ENCODE assay signal across 14 mouse cellular contexts in the genomic region with DNA sequence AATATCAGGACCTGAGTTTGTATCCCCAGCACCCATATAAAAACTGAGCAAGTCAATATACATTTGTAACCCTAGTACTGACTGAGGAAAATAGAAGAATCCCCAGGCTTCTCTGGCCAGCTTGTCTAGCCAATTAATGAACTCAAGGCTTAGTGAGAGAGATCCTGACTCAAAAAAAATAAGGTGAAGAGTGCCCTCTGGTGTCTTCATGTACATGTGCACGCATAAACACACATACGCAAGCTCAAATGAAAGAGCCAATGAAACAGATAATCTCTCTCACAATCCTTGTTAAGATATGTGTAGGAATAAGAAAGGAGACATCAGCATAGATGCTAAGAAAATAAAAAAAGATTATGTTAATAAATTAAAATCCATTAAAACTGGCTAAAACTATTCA. TPM values are rescaled to one million over a fixed set of nuclear protein-coding genes. Genes with fewer than 3 reads are reported as not detected.
A peak's percentile ranks its signal among the peaks of the same experiment; 100 is the strongest.
DNase-seq lines count a peak whose midpoint lies in the region; ATAC-seq and TF ChIP-seq lines count a peak whose summit lies in the region.
"Had no signal": no experiment of that assay in that cellular context is flagged by ENCODE, and none has a peak within 500 bp of the region (broad histone marks: within the 10 kb centered on the region; RNA-seq: fewer than 3 reads in every experiment).

No protein-coding gene starts in this region.

- 87% methylated on average over 2 of the region's 2 CpGs for WGBS in hindbrain, postnatal 0 days
- WGBS in hindbrain, embryonic 10.5 days, result 74% methylated on average over 2 of the region's 2 CpGs
- WGBS in midbrain, embryonic 14.5 days, result 76% methylated on average over 2 of the region's 2 CpGs
- 76% methylated on average over 2 of the region's 2 CpGs for WGBS in midbrain, embryonic 15.5 days

- no peaks in the 10 kb centered on the region for H3K9me3 ChIP-seq in hindbrain, postnatal 0 days (ENCODE audit: low read length)
- H3K9me3 ChIP-seq in hindbrain, embryonic 10.5 days, result no peaks in the 10 kb centered on the region
- H3K9me3 ChIP-seq in midbrain, embryonic 14.5 days (ENCODE audit: control insufficient read depth, low read length), result no peaks in the 10 kb centered on the region
- no peaks in the 10 kb centered on the region for H3K9me3 ChIP-seq in midbrain, embryonic 15.5 days
- H3K9me3 ChIP-seq: neural tube, embryonic 12.5 days had no signal

- DNase-seq in hindbrain, postnatal 0 days (ENCODE audit: low spot score), result peak; percentile 54
- DNase-seq in hindbrain, embryonic 10.5 days (ENCODE audit: low spot score), result no peak
- DNase-seq in midbrain, embryonic 14.5 days, result peak; percentile 45
- DNase-seq in adipocyte (ENCODE audit: low spot score), result peak; percentile 15
- DNase-seq in retina, postnatal 7 days (ENCODE audit: low read depth, low spot score), result peak; percentile 6
- DNase-seq in gastrocnemius, postnatal 14 days, result no peak
- DNase-seq in adrenal gland, postnatal 25 days, result no peak
- DNase-seq: kidney, adult 11 months had no signal

- H3K27ac ChIP-seq in hindbrain, postnatal 0 days, result no peak overlapping the region
- no peak overlapping the region for H3K27ac ChIP-seq in hindbrain, embryonic 10.5 days
- no peak overlapping the region for H3K27ac ChIP-seq in midbrain, embryonic 14.5 days (replicated peaks; ENCODE audit: low read depth, low read length)
- no peak overlapping the region for H3K27ac ChIP-seq in midbrain, embryonic 15.5 days
- H3K27ac ChIP-seq: macrophage; neural tube, embryonic 12.5 days had no signal

- no peak for ATAC-seq in hindbrain, postnatal 0 days
- ATAC-seq in midbrain, embryonic 14.5 days (ENCODE audit: low FRiP score, low TSS enrichment), result no peak
- ATAC-seq in midbrain, embryonic 15.5 days (replicated peaks), result no peak

- H3K4me3 ChIP-seq in hindbrain, postnatal 0 days (ENCODE audit: low read length), result no peak overlapping the region
- no peak overlapping the region for H3K4me3 ChIP-seq in hindbrain, embryonic 10.5 days
- H3K4me3 ChIP-seq in midbrain, embryonic 14.5 days (replicated peaks; ENCODE audit: low read depth, low read length), result no peak overlapping the region
- H3K4me3 ChIP-seq in midbrain, embryonic 15.5 days, result no peak overlapping the region
- H3K4me3 ChIP-seq: neural tube, embryonic 12.5 days had no signal

- H3K4me1 ChIP-seq in hindbrain, postnatal 0 days (ENCODE audit: insufficient read depth, low read length), result no peaks in the 10 kb centered on the region
- no peaks in the 10 kb centered on the region for H3K4me1 ChIP-seq in hindbrain, embryonic 10.5 days (replicated peaks)
- no peaks in the 10 kb centered on the region for H3K4me1 ChIP-seq in midbrain, embryonic 14.5 days (ENCODE audit: control insufficient read depth, insufficient read depth, low read length)
- H3K4me1 ChIP-seq in midbrain, embryonic 15.5 days, result no peaks in the 10 kb centered on the region
- H3K4me1 ChIP-seq: neural tube, embryonic 12.5 days had no signal

- no peaks in the 10 kb centered on the region for H3K36me3 ChIP-seq in hindbrain, postnatal 0 days (ENCODE audit: insufficient read depth, low read length)
- no peaks in the 10 kb centered on the region for H3K36me3 ChIP-seq in hindbrain, embryonic 10.5 days
- H3K36me3 ChIP-seq in midbrain, embryonic 14.5 days (ENCODE audit: control insufficient read depth, insufficient read depth, low read length), result no peaks in the 10 kb centered on the region
- no peaks in the 10 kb centered on the region for H3K36me3 ChIP-seq in midbrain, embryonic 15.5 days (replicated peaks)
- H3K36me3 ChIP-seq: neural tube, embryonic 12.5 days had no signal

- H3K9ac ChIP-seq in hindbrain, postnatal 0 days (replicated peaks; ENCODE audit: low read length), result no peak overlapping the region
- H3K9ac ChIP-seq in midbrain, embryonic 14.5 days (replicated peaks; ENCODE audit: low read length), result no peak overlapping the region
- H3K9ac ChIP-seq in midbrain, embryonic 15.5 days, result no peak overlapping the region
- H3K9ac ChIP-seq: neural tube, embryonic 12.5 days had no signal

- intact Hi-C loops in gastrocnemius, postnatal 14 days (cut with DNase I; ENCODE audit: low total_unique reads), result loop anchor here (10.0 kb wide), 1 partner anchor 115 kb away; no protein-coding TSS in a partner anchor

- no peaks in the 10 kb centered on the region for H3K27me3 ChIP-seq in hindbrain, postnatal 0 days (ENCODE audit: insufficient read depth, low read length)
- peaks cover 11% of the 10 kb centered on the region; the same call in 1 of the 2 replicates for H3K27me3 ChIP-seq in hindbrain, embryonic 10.5 days (ENCODE audit: insufficient read depth, poor library complexity, severe bottlenecking)
- H3K27me3 ChIP-seq in midbrain, embryonic 14.5 days (ENCODE audit: control insufficient read depth, insufficient read depth, low read length), result no peaks in the 10 kb centered on the region
- H3K27me3 ChIP-seq in midbrain, embryonic 15.5 days (replicated peaks), result no peaks in the 10 kb centered on the region
- H3K27me3 ChIP-seq: neural tube, embryonic 12.5 days had no signal

- H3K4me2 ChIP-seq in hindbrain, postnatal 0 days (ENCODE audit: low read depth, low read length), result no peak overlapping the region
- H3K4me2 ChIP-seq in midbrain, embryonic 14.5 days (ENCODE audit: low read length), result no peak overlapping the region
- H3K4me2 ChIP-seq in midbrain, embryonic 15.5 days, result no peak overlapping the region
- H3K4me2 ChIP-seq: neural tube, embryonic 12.5 days had no signal

- TF ChIP-seq CTCF in hindbrain, postnatal 0 days (IDR thresholded peaks at IDR 0.05; ENCODE audit: low read depth), result 0 out of 2 replicates have a peak, but pooled peaks have one; percentile 32

RNA-seq across cellular contexts. Expression of gene Trex2, which starts 5.1 kb away (rescaled TPM):
- not detected in 2 replicates for total RNA-seq in hindbrain, postnatal 0 days (2014; rRNA removed)
- not detected in 2 replicates for polyA plus RNA-seq in hindbrain, postnatal 0 days (2015; fragmentation: Nextera tagmentation; extraction: Ambion mirVana)
- polyA plus RNA-seq in hindbrain, embryonic 10.5 days (2016; fragmentation: Nextera tagmentation; extraction: Ambion mirVana), result 0.16 TPM in 1 of 2 replicates, not detected in the other
- polyA plus RNA-seq in midbrain, embryonic 14.5 days (2014; fragmentation: Nextera tagmentation; extraction: Ambion mirVana), result not detected in 2 replicates
- polyA plus RNA-seq in midbrain, embryonic 15.5 days (2015; fragmentation: Nextera tagmentation; extraction: Ambion mirVana), result not detected in 2 replicates
- not detected for total RNA-seq in gastrocnemius, postnatal 14 days (2021)
- total RNA-seq in adrenal gland, postnatal 25 days (2021), result not detected in 2 replicates
- total RNA-seq: heart, postnatal 10 days; left cerebral cortex, postnatal 25 days had no signal
- polyA plus RNA-seq: frontal cortex, adult 2 months; macrophage; neural tube, embryonic 12.5 days had no signal

RNA-seq across cellular contexts. Expression of gene Zfp92, which starts 19.1 kb away (rescaled TPM):
- total RNA-seq in hindbrain, postnatal 0 days (2014; rRNA removed), result 4.5 TPM in 2 replicates
- 1.0 and 1.2 TPM in 2 replicates for polyA plus RNA-seq in hindbrain, postnatal 0 days (2015; fragmentation: Nextera tagmentation; extraction: Ambion mirVana)
- 0.10 and 0.17 TPM in 2 replicates for polyA plus RNA-seq in hindbrain, embryonic 10.5 days (2016; fragmentation: Nextera tagmentation; extraction: Ambion mirVana)
- 0.65 and 0.87 TPM in 2 replicates for polyA plus RNA-seq in midbrain, embryonic 14.5 days (2014; fragmentation: Nextera tagmentation; extraction: Ambion mirVana)
- polyA plus RNA-seq in midbrain, embryonic 15.5 days (2015; fragmentation: Nextera tagmentation; extraction: Ambion mirVana), result 1.3 and 1.6 TPM in 2 replicates
- under 1 TPM; 0.04 TPM for total RNA-seq in gastrocnemius, postnatal 14 days (2021)
- 0.19 and 0.24 TPM in 2 replicates for total RNA-seq in adrenal gland, postnatal 25 days (2021)
- total RNA-seq: heart, postnatal 10 days had no signal
- polyA plus RNA-seq: macrophage had no signal

RNA-seq across cellular contexts. Expression of gene Haus7, which starts 28.8 kb away (rescaled TPM):
- 22.0 and 33.5 TPM in 2 replicates for total RNA-seq in hindbrain, postnatal 0 days (2014; rRNA removed)
- 62.8 and 63.7 TPM in 2 replicates for polyA plus RNA-seq in hindbrain, postnatal 0 days (2015; fragmentation: Nextera tagmentation; extraction: Ambion mirVana)
- polyA plus RNA-seq in hindbrain, embryonic 10.5 days (2016; fragmentation: Nextera tagmentation; extraction: Ambion mirVana), result 79.7 and 81.4 TPM in 2 replicates
- 67.1 and 69.1 TPM in 2 replicates for polyA plus RNA-seq in midbrain, embryonic 14.5 days (2014; fragmentation: Nextera tagmentation; extraction: Ambion mirVana)
- polyA plus RNA-seq in midbrain, embryonic 15.5 days (2015; fragmentation: Nextera tagmentation; extraction: Ambion mirVana), result 75.5 and 76.1 TPM in 2 replicates
- 10 to 100 TPM; 15.7 to 20.4 TPM for total RNA-seq in gastrocnemius, postnatal 14 days (2021)
- total RNA-seq in adrenal gland, postnatal 25 days (2021), result 27.7 and 31.8 TPM in 2 replicates

RNA-seq across cellular contexts. Expression of gene Gm18336, which starts 31.5 kb away (rescaled TPM):
- total RNA-seq in hindbrain, postnatal 0 days (2014; rRNA removed), result 0.14 and 0.16 TPM in 2 replicates
- 0.06 TPM in 1 of 2 replicates, not detected in the other for polyA plus RNA-seq in hindbrain, postnatal 0 days (2015; fragmentation: Nextera tagmentation; extraction: Ambion mirVana)
- polyA plus RNA-seq in hindbrain, embryonic 10.5 days (2016; fragmentation: Nextera tagmentation; extraction: Ambion mirVana), result not detected in 2 replicates
- polyA plus RNA-seq in midbrain, embryonic 14.5 days (2014; fragmentation: Nextera tagmentation; extraction: Ambion mirVana), result not detected in 2 replicates
- polyA plus RNA-seq in midbrain, embryonic 15.5 days (2015; fragmentation: Nextera tagmentation; extraction: Ambion mirVana), result not detected in 2 replicates
- not detected for total RNA-seq in gastrocnemius, postnatal 14 days (2021)
- not detected in 2 replicates for total RNA-seq in adrenal gland, postnatal 25 days (2021)
- total RNA-seq: heart, postnatal 10 days had no signal
- polyA plus RNA-seq: macrophage; neural tube, embryonic 12.5 days had no signal

RNA-seq across cellular contexts. Expression of gene Bgn, which starts 53.4 kb away (rescaled TPM):
- 51.9 and 68.9 TPM in 2 replicates for total RNA-seq in hindbrain, postnatal 0 days (2014; rRNA removed)
- 17.9 and 23.7 TPM in 2 replicates for polyA plus RNA-seq in hindbrain, postnatal 0 days (2015; fragmentation: Nextera tagmentation; extraction: Ambion mirVana)
- polyA plus RNA-seq in hindbrain, embryonic 10.5 days (2016; fragmentation: Nextera tagmentation; extraction: Ambion mirVana), result 17.0 and 24.3 TPM in 2 replicates
- polyA plus RNA-seq in midbrain, embryonic 14.5 days (2014; fragmentation: Nextera tagmentation; extraction: Ambion mirVana), result 9.2 and 30.6 TPM in 2 replicates
- polyA plus RNA-seq in midbrain, embryonic 15.5 days (2015; fragmentation: Nextera tagmentation; extraction: Ambion mirVana), result 22.9 and 24.3 TPM in 2 replicates
- 100 to 1,000 TPM; 213 to 236 TPM for total RNA-seq in gastrocnemius, postnatal 14 days (2021)
- 185 and 205 TPM in 2 replicates for total RNA-seq in adrenal gland, postnatal 25 days (2021)

Comparison
In these comparisons a context has a peak if more than half of its experiments do, and no peak if none do; other contexts are left out.
1. DNase-seq: peak in hindbrain, postnatal 0 days (single experiment), midbrain, embryonic 14.5 days (single experiment), adipocyte (single experiment) and retina, postnatal 7 days (single experiment); none in hindbrain, embryonic 10.5 days (single experiment), gastrocnemius, postnatal 14 days (single experiment) and adrenal gland, postnatal 25 days (single experiment).